14 mouse cellular contexts compared by ENCODE assay signal in the genomic region with DNA sequence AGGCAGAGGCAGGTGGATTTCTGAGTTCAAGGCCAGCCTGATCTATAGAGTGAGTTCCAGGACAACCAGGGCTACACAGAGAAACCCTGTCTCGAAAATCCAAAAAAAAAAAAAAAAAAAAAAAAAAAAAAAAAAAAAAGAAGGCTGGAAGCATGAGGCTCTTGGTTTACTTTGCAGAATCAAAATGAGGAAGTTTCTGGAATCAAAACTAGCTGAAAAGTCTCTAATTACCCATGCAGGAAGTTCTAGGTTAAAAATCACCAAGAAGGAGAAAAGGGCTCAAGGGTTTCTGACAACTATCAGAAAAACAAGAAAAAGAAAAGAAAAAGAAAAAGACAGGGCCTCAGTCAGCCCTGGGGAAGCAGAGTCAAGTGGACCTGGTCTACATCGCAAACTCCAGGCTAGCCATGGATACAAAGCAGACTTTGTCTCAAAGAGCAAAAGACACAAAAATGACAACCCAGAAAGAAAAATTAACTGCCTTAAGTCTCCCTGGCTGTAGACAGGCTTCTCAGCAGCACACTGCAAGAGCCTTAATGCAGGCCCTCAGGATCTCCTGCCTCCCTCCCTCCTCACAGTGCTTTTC. TPM values are rescaled to one million over a fixed set of nuclear protein-coding genes. Genes with fewer than 3 reads are reported as not detected.
DNase-seq lines count a peak whose midpoint lies in the region; ATAC-seq and TF ChIP-seq lines count a peak whose summit lies in the region.
"Had no signal": no experiment of that assay in that cellular context is flagged by ENCODE, and none has a peak within 500 bp of the region (broad histone marks: within the 10 kb centered on the region; RNA-seq: fewer than 3 reads in every experiment).

No protein-coding gene starts in this region.

- ATAC-seq in kidney, postnatal 0 days (replicated peaks; ENCODE audit: low FRiP score, low read depth) = no peak
- ATAC-seq in intestine, postnatal 0 days = no peak
- no peak for ATAC-seq in forebrain, embryonic 13.5 days
- ATAC-seq: midbrain, embryonic 15.5 days had no signal

- in situ Hi-C loops in ES-E14 (cut with MboI; ENCODE audit: low sequenced_read_pairs in 2 of 2, unreplicated experiment in 2 of 2) = no loop called here

- 66% methylated on average over 2 of the region's 2 CpGs for WGBS in kidney, postnatal 0 days
- WGBS in intestine, postnatal 0 days = 59% methylated on average over 2 of the region's 2 CpGs
- 90% methylated on average over 2 of the region's 2 CpGs for WGBS in forebrain, embryonic 13.5 days

- intact Hi-C loops in left cerebral cortex, postnatal 10 days (cut with DNase I) = no loop called here

- no peak overlapping the region for H3K9ac ChIP-seq in kidney, postnatal 0 days (ENCODE audit: low read depth, low read length)
- no peak overlapping the region; the same call in 1 of the 2 replicates for H3K9ac ChIP-seq in ES-E14 (ENCODE audit: insufficient read depth, low read depth, low read length, poor library complexity, severe bottlenecking)
- 0 out of 2 replicates have a peak overlapping the region, but pooled peaks have one; percentile 11 for H3K9ac ChIP-seq in intestine, postnatal 0 days (ENCODE audit: low read depth, low read length)
- no peak overlapping the region for H3K9ac ChIP-seq in forebrain, embryonic 13.5 days
- H3K9ac ChIP-seq: hindbrain, embryonic 12.5 days; midbrain, embryonic 15.5 days had no signal

- TF ChIP-seq CTCF in kidney, postnatal 0 days (IDR thresholded peaks at IDR 0.05; ENCODE audit: low read depth) = no peak
- no peak for TF ChIP-seq CTCF in intestine, postnatal 0 days (IDR thresholded peaks at IDR 0.05; ENCODE audit: low read depth)

- no peak for DNase-seq in kidney, postnatal 0 days (ENCODE audit: low spot score)
- DNase-seq in kidney, postnatal 4 days = no peak
- DNase-seq in A20 (ENCODE audit: low read depth, low spot score) (peak; percentile 54), ES-E14 (ENCODE audit: low read depth, low spot score) (no peak)
- DNase-seq in left cerebral cortex, adult 8-10 months (ENCODE audit: low spot score in 2 of 2) = no peak
- no peak for DNase-seq in left cerebral cortex, postnatal 10 days (ENCODE audit: extremely low spot score in 1 of 2, low spot score in 2 of 2)
- DNase-seq: cerebellum, adult 18-20 months; heart, adult 2 months; kidney, postnatal 10 days; lung, adult 2 months had no signal

- H3K36me3 ChIP-seq in kidney, postnatal 0 days (ENCODE audit: insufficient read depth, low read length) = no peaks in the 10 kb centered on the region
- H3K36me3 ChIP-seq in ES-E14 (ENCODE audit: control insufficient read depth, insufficient read depth, low read length, poor library complexity, severe bottlenecking) = no peaks in the 10 kb centered on the region
- 0 out of 2 replicates have a peak, but pooled peaks cover 3% of the 10 kb centered on the region for H3K36me3 ChIP-seq in intestine, postnatal 0 days (ENCODE audit: control insufficient read depth, insufficient read depth)
- H3K36me3 ChIP-seq in forebrain, embryonic 13.5 days (ENCODE audit: poor library complexity, severe bottlenecking) = 0 out of 2 replicates have a peak, but pooled peaks cover 6% of the 10 kb centered on the region
- H3K36me3 ChIP-seq: hindbrain, embryonic 12.5 days; midbrain, embryonic 15.5 days had no signal

- 0 out of 2 replicates have a peak overlapping the region, but pooled peaks have one; percentile 6 for H3K27ac ChIP-seq in kidney, postnatal 0 days
- peak overlapping the region; percentile 18; the same call in 1 of the 2 replicates for H3K27ac ChIP-seq in ES-E14 (ENCODE audit: insufficient read depth, low read depth, low read length, poor library complexity, severe bottlenecking)
- H3K27ac ChIP-seq in intestine, postnatal 0 days (ENCODE audit: low read depth, low read length) = peak overlapping the region; percentile 41; the same call in 1 of the 2 replicates
- H3K27ac ChIP-seq in forebrain, embryonic 13.5 days = no peak overlapping the region
- H3K27ac ChIP-seq: heart, adult 2 months; hindbrain, embryonic 12.5 days; midbrain, embryonic 15.5 days had no signal

- H3K4me1 ChIP-seq in kidney, postnatal 0 days (replicated peaks; ENCODE audit: insufficient read depth, low read length) = no peaks in the 10 kb centered on the region; the same call in 1 of the 2 replicates
- peaks cover 3 to 22% of the 10 kb centered on the region in 2 experiments for H3K4me1 ChIP-seq in ES-E14 (ENCODE audit: control insufficient read depth in 2 of 2, insufficient read depth in 2 of 2, low read length in 2 of 2, poor library complexity in 1 of 2)
- H3K4me1 ChIP-seq in intestine, postnatal 0 days (replicated peaks; ENCODE audit: control insufficient read depth, insufficient read depth, low read length) = no peaks in the 10 kb centered on the region
- H3K4me1 ChIP-seq in forebrain, embryonic 13.5 days = peaks cover 18% of the 10 kb centered on the region

- no peaks in the 10 kb centered on the region for H3K27me3 ChIP-seq in kidney, postnatal 0 days (ENCODE audit: insufficient read depth, low read length)
- H3K27me3 ChIP-seq in intestine, postnatal 0 days (replicated peaks; ENCODE audit: control insufficient read depth, insufficient read depth, low read length) = no peaks in the 10 kb centered on the region
- no peaks in the 10 kb centered on the region for H3K27me3 ChIP-seq in forebrain, embryonic 13.5 days
- H3K27me3 ChIP-seq: hindbrain, embryonic 12.5 days; midbrain, embryonic 15.5 days had no signal

- no peak overlapping the region for H3K4me2 ChIP-seq in kidney, postnatal 0 days (ENCODE audit: low read length)
- peak overlapping the region; percentile 32; the same call in 1 of the 2 replicates for H3K4me2 ChIP-seq in intestine, postnatal 0 days (replicated peaks; ENCODE audit: low read depth)
- H3K4me2 ChIP-seq in forebrain, embryonic 13.5 days = no peak overlapping the region
- H3K4me2 ChIP-seq: hindbrain, embryonic 12.5 days; midbrain, embryonic 15.5 days had no signal

- no peaks in the 10 kb centered on the region for H3K9me3 ChIP-seq in kidney, postnatal 0 days (replicated peaks; ENCODE audit: low read length)
- no peaks in the 10 kb centered on the region for H3K9me3 ChIP-seq in ES-E14 (ENCODE audit: control insufficient read depth, insufficient read depth, low read depth, low read length)
- no peaks in the 10 kb centered on the region for H3K9me3 ChIP-seq in intestine, postnatal 0 days (ENCODE audit: control insufficient read depth)
- H3K9me3 ChIP-seq in forebrain, embryonic 13.5 days (replicated peaks) = no peaks in the 10 kb centered on the region
- H3K9me3 ChIP-seq: hindbrain, embryonic 12.5 days; midbrain, embryonic 15.5 days had no signal

- H3K4me3 ChIP-seq in kidney, postnatal 0 days (replicated peaks; ENCODE audit: low read depth, low read length) = no peak overlapping the region
- no peak overlapping the region; a peak in 2 of 4 replicates for H3K4me3 ChIP-seq in ES-E14 (ENCODE audit: insufficient read depth in 1 of 2, low read depth in 1 of 2, low read length in 2 of 2, poor library complexity in 1 of 2, severe bottlenecking in 1 of 2)
- no peak overlapping the region for H3K4me3 ChIP-seq in intestine, postnatal 0 days (ENCODE audit: low read depth, low read length)
- H3K4me3 ChIP-seq in forebrain, embryonic 13.5 days = no peak overlapping the region
- H3K4me3 ChIP-seq: heart, adult 2 months; hindbrain, embryonic 12.5 days; midbrain, embryonic 15.5 days had no signal

TF ChIP-seq in ES-E14, 5 proteins besides CTCF, POLR2A, EP300 and RAD21:
- peak; percentile 88 for TF ChIP-seq ZNF384 (IDR thresholded peaks at IDR 0.05; ENCODE audit: low read depth, low read length)
- no peak for TF ChIP-seq MAFK (IDR thresholded peaks at IDR 0.05; ENCODE audit: insufficient read depth, low read depth, low read length)

RNA-seq across cellular contexts. Expression of a gene that starts 5.5 kb away (rescaled TPM):
- polyA plus RNA-seq in kidney, postnatal 0 days (2015; fragmentation: Nextera tagmentation; extraction: Ambion mirVana) = 59.1 and 60.5 TPM in 2 replicates
- 142 and 170 TPM in 2 replicates for total RNA-seq in ES-E14 (2012; rRNA removed)
- 47.7 and 56.9 TPM in 2 replicates for polyA plus RNA-seq in intestine, postnatal 0 days (2015; fragmentation: Nextera tagmentation; extraction: Ambion mirVana)
- polyA plus RNA-seq in forebrain, embryonic 13.5 days (2015; fragmentation: Nextera tagmentation; extraction: Ambion mirVana) = 66.0 and 73.3 TPM in 2 replicates
- total RNA-seq in left cerebral cortex, adult 8-10 months (2022) = 10 to 100 TPM; 69.7 to 75.4 (median 72.6) TPM
- total RNA-seq in left cerebral cortex, postnatal 10 days (2021) = 100 to 1,000 TPM in 1 of 2 experiments, 10 to 100 TPM in 1; 98.8 to 100 TPM
